Mouse (Mus musculus): ENCODE results near the gene Sspn.

Sspn gene

GRCm38 (mm10) chr6:145931341-145931740, at the start of gene Sspn:
Sspn (plus strand) TSS chr6:145931641.
- in situ Hi-C loops (cut with MboI; ENCODE audit: low pct_unique_long_range_greater_than_20kb in 1 of 2, low sequenced_read_pairs in 2 of 2, unreplicated experiment in 1 of 2), result no loop called here

GRCm38 (mm10) chr6:145883010-145883409, 48.4 kb upstream of the Sspn start:
- in situ Hi-C loops (cut with MboI; ENCODE audit: low pct_unique_long_range_greater_than_20kb in 1 of 2, low sequenced_read_pairs in 2 of 2, unreplicated experiment in 1 of 2), result no loop called here

- in situ Hi-C loops (cut with MboI; ENCODE audit: low pct_unique_long_range_greater_than_20kb in 1 of 2, low sequenced_read_pairs in 2 of 2, unreplicated experiment in 1 of 2), result no loop called here
Measured at GRCm38 (mm10) chr6:145883668-145884067, 47.8 kb upstream of the Sspn start.

DNA sequence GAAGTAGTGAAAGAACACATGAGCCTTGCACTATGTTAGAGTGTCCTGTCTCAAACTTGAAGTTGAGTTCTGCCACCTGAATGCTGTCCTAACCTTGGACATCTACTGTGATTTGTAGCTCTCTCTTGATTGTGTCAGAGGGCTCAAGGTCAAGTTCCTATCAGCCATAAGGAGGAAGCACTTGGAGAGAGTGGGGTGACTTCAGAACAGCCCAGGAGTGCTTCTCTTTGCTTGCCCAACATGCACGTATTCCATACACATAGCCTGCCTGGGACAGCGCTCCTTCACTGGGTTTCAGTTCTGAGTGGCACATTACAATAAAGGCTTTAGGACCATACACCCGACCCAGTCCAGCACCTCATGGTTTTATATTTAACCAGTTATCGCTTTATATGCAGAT, 46.4 kb upstream of the Sspn start:
- in situ Hi-C loops (cut with MboI; ENCODE audit: low pct_unique_long_range_greater_than_20kb in 1 of 2, low sequenced_read_pairs in 2 of 2, unreplicated experiment in 1 of 2), result no loop called here

DNA sequence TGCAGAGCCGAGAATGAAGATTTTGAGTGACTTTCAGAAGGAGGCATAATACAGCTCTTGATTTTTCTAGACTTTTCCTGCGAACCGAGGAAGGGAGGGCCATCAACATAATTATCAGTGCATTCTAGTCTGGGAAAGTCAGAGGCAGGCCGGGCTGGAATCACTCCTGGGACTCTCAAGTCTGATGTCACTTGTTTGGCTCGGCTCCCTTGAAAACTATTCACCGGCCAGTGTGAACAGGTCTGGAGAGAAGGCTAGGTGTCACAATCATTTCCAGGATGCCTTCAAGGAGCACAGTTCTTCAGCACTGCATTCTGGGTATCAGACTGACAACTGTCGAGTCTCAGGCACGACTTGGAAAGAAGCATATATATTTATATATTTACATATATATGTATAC, 45.2 kb upstream of the Sspn start:
- in situ Hi-C loops (cut with MboI; ENCODE audit: low pct_unique_long_range_greater_than_20kb in 1 of 2, low sequenced_read_pairs in 2 of 2, unreplicated experiment in 1 of 2), result no loop called here

- in situ Hi-C loops (cut with MboI; ENCODE audit: low pct_unique_long_range_greater_than_20kb in 1 of 2, low sequenced_read_pairs in 2 of 2, unreplicated experiment in 1 of 2), result no loop called here
Measured at GRCm38 (mm10) chr6:145887719-145888118, 43.7 kb upstream of the Sspn start.

DNA sequence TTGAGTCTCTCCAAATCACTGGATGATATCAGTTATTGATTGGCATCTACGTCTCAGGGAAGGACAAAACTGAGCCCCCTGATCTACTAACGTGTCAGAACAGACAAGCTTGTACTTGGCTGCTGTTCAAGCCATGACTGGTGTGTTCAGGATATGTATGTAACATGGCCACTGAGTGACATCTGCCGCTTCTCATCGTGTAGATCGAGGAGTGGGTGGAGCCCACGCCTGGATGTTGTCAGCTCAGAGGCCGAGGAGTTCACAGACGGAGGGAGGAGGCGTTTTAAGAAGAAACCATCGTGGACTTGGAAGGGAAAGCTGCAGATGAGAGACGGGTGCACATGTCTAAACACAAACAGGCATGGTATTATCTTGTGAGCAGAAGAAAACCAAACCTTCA, 39.5 kb upstream of the Sspn start:
- in situ Hi-C loops (cut with MboI; ENCODE audit: low pct_unique_long_range_greater_than_20kb in 1 of 2, low sequenced_read_pairs in 2 of 2, unreplicated experiment in 1 of 2), result no loop called here

DNA sequence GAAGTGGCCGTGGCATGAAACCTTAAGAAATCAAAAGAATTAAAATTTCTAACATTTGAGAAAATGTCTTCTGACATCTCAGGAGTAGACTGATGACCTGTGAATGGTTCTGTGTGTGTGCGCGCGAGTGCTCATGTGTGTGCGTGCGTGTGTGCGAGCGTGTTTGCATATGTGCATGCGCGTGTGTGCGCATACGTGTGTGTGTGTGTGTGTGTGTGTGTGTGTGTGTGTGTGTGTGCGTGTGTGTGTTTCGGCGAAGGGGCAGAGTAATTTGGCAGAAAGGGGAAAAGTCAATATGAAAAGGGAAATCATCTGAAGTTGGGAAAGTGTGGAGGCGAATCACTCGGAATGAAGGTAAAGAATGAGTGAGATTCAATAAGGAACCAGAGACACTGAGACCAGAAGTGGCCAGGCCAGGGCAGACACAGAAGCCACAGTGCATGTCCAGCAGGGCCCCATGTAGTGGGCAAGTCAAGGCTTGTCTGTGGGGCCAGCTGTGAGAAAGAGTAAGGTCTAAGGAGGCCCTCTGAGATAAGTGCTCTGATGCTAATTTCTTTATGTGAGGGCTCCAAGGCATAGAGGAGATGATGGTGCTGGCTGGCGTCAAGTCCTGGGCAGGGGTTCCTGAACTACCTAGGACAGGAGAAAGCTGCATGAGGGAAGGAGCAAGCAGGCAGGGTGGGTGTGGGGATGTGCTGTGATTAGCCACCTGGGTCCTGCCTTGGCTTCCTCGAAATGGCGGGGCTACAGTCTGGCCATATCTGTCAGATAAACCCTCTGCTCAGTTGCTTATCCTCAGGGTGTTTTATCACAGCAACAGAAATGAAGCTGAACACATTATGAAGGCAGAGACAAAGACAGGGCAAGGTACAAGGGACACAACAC, 38.8 kb upstream of the Sspn start:
- in situ Hi-C loops (cut with MboI; ENCODE audit: low pct_unique_long_range_greater_than_20kb in 1 of 2, low sequenced_read_pairs in 2 of 2, unreplicated experiment in 1 of 2), result no loop called here

- in situ Hi-C loops (cut with MboI; ENCODE audit: low pct_unique_long_range_greater_than_20kb in 1 of 2, low sequenced_read_pairs in 2 of 2, unreplicated experiment in 1 of 2), result no loop called here
Measured at GRCm38 (mm10) chr6:145893366-145894021, 37.9 kb upstream of the Sspn start.

DNA sequence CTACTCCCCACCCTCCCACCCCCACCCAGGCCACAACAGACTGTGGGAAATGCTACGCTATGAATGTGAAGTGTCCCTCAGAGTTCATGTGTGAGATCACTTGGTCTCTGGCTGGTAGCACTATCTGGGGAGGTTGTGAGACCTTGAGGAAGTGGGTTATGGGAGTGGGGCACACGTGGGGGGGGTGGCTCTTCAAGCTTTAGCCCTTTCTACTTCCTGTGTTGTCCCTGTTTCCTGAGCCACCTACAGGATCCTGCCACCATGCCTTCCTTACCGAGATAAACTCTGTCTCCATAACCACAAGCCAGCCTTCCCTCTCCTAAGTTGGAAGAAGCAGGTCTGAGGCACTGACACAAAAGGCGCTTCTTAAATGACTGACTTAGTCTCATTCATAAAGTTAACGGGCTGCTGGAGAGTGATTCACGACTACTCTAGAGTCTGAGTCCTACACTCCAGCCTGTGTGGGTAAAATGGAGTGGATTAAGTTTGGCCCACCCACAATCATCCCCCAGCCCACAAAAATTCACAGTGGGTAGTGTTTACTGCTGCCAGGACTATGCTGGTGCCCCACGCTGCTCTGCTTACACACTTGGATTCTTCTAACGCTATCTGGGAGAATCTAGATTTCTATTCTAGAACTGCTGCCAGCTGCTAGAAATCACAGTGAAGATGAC, 36.6 kb upstream of the Sspn start:
- in situ Hi-C loops (cut with MboI; ENCODE audit: low pct_unique_long_range_greater_than_20kb in 1 of 2, low sequenced_read_pairs in 2 of 2, unreplicated experiment in 1 of 2), result no loop called here

- in situ Hi-C loops (cut with MboI; ENCODE audit: low pct_unique_long_range_greater_than_20kb in 1 of 2, low sequenced_read_pairs in 2 of 2, unreplicated experiment in 1 of 2), result no loop called here
Measured at GRCm38 (mm10) chr6:145904169-145904568, 27.3 kb upstream of the Sspn start.

DNA sequence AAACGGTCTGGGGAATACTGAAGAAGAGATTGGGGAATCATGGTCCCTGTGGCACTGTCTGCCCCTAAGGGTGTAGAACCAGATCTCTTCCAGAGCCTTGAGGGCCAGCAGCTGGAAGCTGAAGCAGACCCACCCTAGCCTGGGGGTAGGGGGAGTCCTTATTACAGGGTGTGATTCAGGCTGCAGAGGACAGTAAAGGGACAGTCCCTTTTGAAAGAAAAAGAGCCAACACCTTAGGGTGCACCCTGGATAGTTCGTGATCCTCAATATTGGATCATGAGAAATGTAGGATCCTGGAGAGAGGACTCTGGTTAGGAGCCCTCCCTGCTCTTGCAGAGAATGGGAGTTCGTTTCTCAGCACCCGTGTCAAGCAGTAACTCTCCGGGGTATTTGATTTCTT, 26.8 kb upstream of the Sspn start:
- in situ Hi-C loops (cut with MboI; ENCODE audit: low pct_unique_long_range_greater_than_20kb in 1 of 2, low sequenced_read_pairs in 2 of 2, unreplicated experiment in 1 of 2), result no loop called here

- in situ Hi-C loops (cut with MboI; ENCODE audit: low pct_unique_long_range_greater_than_20kb in 1 of 2, low sequenced_read_pairs in 2 of 2, unreplicated experiment in 1 of 2), result no loop called here
Measured at GRCm38 (mm10) chr6:145906096-145906890, 25.1 kb upstream of the Sspn start.

DNA sequence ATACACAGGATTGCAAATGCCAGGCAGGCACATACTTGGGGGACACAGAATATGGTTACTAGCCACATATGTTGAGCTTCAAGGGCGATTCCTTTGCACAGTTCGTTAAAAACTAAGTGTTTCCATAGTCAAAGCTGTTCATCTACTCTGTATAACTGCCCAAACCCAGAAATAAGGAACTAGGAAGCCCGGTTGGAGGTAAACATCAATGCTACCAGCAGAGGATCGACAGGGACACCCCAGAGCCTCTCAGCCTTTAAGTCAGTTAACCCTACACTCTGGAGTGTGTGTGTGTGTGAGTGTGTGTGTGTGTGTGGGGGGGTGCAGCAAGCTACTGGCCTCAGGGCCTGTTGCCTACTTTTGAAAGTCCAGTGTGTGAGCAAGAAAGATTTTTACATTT, 21.5 kb upstream of the Sspn start:
- in situ Hi-C loops (cut with MboI; ENCODE audit: low pct_unique_long_range_greater_than_20kb in 1 of 2, low sequenced_read_pairs in 2 of 2, unreplicated experiment in 1 of 2), result no loop called here

DNA sequence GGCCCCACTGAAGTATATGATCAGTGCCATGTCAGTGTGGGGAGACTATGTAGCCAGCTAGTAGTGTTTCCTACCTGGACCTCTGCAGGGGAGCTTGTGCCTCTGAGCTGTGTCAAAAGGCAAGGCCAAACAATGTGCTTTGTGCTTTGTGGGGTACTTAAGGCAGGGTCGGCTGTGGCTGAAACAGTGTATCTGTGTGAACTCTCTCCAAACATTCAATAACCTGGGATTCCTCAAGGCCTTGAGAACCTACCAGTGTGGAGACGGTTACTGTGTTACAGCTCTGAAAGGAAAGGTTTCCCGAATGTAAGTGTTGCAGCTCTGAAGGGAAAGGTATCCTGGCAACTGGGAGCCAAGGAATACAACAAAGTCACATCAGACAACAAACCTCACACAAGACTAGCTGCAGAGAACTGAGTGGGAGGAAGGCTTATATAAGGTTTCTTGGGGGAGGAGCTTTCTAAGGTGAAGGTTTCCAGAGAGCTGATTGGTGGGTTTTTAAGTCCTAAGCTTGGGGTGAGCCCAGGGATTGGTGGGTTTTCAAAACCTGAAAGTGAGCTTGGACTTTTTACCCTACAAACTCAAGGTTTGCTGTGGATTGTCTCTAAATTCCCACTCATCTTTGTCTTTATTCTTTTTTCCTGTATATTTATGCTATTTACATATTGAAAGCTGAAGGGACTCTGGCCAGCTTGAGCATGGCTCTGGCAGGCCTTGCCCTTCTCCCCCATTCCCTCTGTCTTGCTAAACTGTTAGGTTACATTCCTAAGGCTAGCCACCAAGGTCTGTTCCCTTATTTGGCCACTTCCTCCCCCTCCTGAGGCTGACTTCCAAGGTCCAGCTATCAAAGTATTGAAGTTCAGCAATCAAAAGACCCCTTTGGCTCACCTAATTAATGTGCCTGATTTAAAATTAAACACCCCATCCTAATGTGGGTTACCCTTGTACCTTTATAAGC, 20.7 kb upstream of the Sspn start:
- in situ Hi-C loops (cut with MboI; ENCODE audit: low pct_unique_long_range_greater_than_20kb in 1 of 2, low sequenced_read_pairs in 2 of 2, unreplicated experiment in 1 of 2), result no loop called here

GRCm38 (mm10) chr6:145912232-145912631, 19.2 kb upstream of the Sspn start:
- in situ Hi-C loops (cut with MboI; ENCODE audit: low pct_unique_long_range_greater_than_20kb in 1 of 2, low sequenced_read_pairs in 2 of 2, unreplicated experiment in 1 of 2), result no loop called here

DNA sequence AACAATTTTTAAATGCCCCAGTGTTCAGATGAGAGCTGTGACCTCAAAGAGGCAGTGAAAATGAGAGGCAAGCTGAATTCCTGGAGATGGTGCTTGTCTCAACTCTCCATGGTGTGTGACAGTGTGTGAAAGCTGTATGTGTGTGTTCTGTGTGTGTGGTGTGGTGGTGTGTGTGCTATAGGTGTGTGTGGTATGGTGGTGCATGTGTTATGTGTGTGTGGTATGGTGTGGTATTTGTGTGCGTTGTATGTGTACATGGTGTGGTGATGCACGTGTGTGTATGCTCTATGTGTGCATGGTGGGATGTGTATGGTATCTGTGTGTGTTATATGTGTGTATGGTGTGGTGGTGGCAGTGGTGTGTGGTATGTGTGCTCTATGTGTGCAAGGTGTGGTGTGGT, 16.0 kb upstream of the Sspn start:
- in situ Hi-C loops (cut with MboI; ENCODE audit: low pct_unique_long_range_greater_than_20kb in 1 of 2, low sequenced_read_pairs in 2 of 2, unreplicated experiment in 1 of 2), result no loop called here

DNA sequence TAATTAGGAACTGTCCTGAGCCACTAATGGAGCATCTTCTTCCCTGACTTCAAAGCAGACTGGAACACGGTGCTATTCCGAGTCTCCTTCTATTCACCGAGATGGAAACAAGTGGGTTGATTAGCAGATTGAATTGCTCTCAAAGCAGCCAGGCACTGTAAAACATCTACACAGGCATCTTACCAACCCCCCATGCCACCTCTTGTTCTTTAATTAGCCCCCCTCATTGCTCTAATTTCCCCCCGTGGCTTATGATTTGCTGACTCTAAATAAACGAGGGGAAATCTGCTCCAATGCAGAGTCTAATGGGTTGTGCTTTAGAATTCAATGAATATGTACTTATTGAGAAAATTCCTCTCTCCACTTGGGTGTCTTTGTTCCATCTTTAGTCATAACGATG, 15.0 kb upstream of the Sspn start:
- in situ Hi-C loops (cut with MboI; ENCODE audit: low pct_unique_long_range_greater_than_20kb in 1 of 2, low sequenced_read_pairs in 2 of 2, unreplicated experiment in 1 of 2), result no loop called here
